Mouse (Mus musculus) brain, embryonic 18.5 days (tissue): Measurements from ENCODE around the gene Dnah6.

ENCODE experiments used
- DNase-seq: peaks from one replicate; pipeline ENCODE4 v3.0.0-alpha.2; 2012; ENCODE audit warnings: low read depth, low spot score

Gene Dnah6

DNA sequence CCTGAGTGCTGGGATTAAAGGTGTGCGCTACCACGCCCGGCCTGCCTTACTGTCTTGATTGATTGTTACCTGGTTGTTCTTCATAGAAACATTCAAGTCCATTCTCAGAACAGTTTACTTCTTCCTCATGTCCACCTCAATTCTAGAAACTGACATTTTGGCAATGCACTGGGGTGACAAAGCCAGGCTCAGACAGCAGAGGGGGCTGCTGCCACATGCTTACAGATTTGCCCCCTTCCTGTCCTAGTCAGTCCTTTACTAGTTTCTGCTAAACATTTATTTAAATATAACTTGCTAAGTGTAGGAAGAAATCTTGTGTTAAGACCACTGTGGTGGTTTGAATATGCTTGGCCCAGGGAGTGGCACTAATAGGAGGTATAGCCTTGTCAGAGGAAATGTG is 192.6 kb downstream of the Dnah6 start:
- DNase-seq: no peak

DNA sequence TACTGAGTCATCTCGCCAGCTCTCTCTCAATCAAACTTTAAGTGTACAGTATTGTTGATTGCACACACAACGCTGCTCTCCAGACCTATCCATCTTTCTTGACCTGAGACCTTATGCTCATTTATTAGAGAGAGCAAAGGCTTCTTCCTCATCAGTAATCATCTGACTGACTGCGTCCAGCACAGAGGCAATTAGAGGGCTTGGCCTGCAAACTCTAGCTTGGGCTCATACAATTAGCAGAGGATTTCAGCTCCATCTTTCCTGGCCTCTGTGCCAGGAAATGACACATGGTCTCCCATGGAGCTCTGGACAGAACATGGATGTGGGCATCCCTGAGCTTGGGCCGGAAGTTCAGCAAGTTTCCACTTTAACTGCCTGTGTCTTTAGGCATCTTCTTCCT is 193.6 kb downstream of the Dnah6 start:
- DNase-seq: no peak

DNA sequence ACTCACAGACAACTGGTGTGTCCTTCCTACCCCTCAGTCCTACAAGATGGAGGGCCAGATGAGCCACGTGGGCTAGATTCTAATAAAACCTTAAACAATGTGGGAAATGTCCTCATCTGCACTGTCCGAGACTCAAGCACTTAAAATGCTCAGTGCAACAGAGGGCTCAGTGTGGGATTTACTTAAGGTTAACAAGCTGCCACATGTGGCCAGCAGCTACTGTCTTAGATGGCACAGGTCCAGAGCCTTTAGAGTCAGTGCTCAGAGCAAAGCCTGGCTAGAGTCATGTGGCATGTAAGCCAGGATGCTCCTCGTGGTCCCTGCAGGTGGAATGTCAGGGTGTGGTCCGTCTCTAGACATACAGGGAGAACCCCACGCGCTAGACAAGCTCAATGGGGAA is 194.6 kb downstream of the Dnah6 start:
- DNase-seq: no peak

DNA sequence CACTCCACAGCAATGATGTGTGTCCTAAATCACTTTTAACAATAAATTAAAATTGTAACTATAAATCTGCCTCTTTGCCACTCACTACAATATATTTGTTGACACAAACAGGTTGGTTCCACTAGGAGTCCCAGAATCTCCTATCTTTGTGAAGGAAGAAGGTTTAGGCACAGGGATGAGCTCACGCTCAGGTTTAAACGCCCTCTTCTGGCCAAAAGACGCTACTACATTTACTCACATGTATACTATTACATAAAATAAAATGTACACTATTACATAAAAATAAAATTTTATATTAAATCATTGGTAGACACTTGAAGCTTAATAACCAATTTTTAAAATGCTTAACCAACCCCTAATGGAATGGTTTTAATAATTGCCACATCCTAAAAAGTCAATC is 201.4 kb downstream of the Dnah6 start:
- DNase-seq: no peak

DNA sequence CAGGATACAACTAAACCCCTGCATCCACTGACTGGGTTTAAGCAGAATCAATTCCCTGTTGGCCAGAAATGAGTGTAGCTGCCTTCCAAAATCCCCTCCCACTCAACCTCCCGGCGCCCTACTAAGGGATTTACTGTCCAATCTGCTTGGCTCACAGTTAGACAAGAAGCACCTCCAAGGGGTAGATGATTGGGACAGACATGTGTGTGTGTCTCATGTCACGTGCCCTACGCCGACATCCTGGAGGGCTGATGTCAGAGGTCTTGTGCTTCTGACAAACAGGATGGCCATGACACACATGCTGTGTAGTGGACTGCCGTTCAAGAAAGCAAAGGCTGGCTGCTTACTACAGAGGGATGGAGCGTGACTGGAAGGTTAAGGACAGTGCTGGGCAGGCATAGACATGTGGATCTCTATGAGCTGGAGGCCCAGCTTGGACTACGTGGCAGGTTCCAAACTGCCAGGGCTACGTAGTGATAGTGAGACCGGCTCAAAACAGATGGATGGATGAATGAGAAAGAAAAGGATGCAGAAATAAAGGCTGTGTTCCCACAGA is 202.6 kb downstream of the Dnah6 start:
- DNase-seq: no peak

DNA sequence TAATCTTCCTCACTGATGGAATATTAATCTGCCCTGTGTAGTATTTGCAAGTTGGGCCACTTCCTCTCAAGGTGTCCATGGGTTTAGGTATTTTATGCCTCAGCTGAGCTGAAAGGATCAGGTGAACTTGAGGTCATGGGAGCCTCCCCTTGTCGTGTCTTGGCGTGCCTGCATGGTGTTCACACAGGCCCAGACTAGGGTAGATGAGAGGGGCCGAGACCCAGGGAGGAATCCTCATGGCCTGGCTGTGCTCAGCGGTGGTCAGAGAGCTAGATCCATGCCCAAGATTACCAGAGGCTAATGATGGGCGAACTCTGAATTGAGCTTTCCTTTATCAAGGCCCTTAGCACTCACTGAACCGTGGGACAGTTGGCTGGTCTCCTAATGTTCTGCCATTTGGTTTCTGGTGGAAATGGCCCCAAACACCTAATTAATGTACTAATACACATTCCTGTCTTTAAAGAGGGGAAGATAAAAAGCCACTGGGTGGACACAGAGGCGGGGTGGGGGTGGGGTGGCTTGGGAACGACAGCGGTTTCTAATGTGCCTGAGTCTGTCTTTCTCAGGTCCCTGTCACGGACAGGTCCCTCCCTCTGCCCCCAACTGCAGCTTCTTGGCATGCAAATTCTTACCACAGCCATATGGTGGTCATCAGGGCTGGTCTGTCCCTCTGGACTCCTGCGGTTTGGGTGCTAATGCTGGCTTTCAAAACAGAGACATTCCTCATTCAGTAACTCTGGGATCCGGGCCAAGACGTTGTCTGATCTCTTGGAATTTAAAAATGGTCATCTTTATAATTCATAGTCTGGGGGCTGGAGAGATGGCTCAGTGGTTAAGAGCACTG is 206.9 kb downstream of the Dnah6 start:
- no peak for DNase-seq

DNA sequence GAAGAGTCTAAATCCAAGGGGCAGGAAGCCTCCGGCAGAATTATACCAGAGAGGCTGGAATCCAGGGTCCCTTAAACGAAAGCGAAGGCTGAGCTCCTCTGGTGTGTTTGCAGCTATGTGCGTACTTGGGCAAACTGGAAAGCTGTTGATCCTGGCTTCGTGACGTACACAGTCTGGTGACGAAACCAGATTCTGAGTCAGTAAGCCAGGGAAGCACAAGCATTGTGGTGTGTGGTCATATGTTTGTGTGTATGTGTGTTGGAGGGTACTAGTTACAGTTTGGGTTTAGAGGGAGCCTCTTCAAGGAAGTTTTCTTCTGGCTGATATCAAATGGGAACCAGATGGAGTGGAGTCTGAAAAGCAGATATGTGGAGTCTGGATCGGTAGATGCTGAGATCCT is 208.5 kb downstream of the Dnah6 start:
- no peak for DNase-seq

DNA sequence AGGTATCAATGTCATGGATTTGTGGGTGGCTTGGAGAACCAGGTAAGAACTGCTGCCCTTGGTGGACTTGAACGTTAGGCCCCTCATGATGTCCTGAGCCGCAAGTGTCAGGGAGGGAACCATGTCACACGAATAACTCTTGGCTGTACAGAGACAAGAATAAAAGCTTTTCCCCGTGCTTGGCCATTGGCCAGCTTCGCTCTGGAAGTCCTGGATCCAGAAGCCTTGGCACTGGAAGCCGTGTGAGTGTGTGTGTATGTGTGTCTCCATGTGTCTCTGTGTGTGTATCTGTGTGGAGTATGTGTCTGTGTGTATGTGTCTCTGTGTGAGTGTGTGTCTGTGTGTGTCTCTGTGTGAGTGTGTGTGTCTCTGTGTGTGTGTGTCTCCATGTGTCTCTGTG is 209.6 kb downstream of the Dnah6 start:
- DNase-seq: no peak

DNA sequence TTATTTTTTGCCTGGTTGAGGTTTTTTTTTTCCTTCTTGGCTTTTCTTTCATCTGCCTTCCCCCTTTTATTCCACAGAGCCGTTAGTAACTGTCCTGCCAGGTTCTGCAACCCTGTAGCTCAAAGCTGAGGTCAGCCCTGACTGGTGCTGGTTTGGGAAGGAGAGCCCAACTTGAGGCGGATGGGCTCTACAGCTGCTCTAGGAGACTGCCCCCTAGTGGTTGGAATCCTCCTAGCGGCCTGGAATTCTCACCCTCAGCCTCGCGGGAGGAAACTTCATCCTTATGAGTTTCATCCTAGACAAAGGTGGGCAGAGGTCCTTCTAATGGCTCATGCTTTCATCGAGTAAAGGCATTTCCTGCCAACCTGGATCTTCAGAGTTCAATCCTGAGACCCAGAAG is 211.4 kb downstream of the Dnah6 start:
- no peak for DNase-seq

DNA sequence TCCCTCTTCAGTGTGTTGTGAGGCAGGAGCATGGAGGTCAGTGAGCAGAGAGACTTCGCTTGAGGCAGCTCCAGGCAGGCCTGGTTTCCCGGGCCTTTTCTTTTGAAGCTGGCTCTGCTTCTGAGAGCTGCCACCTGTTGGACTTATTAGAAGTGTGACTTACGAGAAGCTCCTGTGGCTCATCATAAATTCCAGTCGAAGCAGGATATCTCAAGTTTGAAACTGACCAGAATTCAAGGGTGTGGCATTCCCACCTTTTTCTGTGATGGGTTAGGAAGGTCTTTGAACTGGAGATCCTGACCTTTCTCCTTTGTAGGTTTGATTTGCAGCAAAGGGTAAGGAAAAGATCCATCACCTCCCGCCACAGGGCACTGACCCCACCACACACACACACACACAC is 217.8 kb downstream of the Dnah6 start:
- DNase-seq: no peak

DNA sequence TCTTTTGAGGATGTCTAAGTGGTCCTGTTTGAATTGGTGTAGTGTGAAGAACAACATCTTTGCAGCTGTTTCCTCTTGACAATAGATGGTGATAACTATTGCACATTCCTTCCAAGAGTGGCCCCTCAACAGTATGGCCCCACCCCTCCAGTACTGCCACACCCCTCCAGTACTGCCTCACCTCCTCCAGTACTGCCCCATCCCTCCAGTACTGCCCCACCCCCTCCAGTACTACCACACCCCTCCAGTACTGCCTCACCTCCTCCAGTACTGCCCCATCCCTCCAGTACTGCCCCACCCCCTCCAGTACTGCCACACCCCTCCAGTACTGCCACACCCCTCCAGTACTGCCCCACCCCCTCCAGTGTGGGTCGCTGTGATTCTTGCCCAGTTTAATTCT is 219.1 kb downstream of the Dnah6 start:
- no peak for DNase-seq

DNA sequence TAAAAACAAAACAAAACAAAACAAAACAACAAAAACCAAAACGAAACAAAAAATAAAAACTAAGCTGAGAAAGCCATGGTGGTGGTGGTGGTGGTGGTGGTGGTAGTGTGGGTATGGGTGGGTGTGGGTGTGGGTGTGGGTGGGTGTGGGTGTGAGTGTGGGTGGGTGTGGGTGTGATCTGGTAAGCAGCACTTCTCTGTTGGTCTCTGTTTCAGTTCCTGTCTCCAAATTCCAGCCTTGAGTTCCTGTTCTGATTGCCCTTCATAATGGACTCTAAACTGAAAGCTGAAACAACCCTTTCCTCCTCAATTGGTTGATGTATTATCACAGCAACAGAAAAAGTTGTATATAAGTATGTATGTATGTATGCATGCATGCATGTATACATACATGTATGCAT is 222.6 kb downstream of the Dnah6 start:
- no peak for DNase-seq

DNA sequence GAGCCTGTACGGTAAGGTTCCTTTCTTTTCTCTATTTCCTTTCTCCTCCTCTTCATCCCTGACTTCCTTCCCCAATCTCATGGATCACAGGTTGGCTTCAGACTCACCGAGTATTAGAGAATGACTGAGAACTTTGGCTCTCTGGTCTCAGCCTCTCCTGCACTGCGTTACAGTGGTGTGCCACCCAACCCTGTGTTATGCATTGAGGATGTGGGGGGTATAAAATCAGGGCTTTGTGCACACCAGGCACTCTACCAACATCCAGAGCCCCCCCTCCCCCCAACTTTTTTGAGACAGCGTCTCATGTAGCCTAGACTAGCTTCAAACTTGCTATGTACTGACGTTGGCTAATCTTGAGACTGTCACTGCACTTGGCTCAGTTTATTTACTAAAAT is 227.8 kb downstream of the Dnah6 start:
- no peak for DNase-seq

DNA sequence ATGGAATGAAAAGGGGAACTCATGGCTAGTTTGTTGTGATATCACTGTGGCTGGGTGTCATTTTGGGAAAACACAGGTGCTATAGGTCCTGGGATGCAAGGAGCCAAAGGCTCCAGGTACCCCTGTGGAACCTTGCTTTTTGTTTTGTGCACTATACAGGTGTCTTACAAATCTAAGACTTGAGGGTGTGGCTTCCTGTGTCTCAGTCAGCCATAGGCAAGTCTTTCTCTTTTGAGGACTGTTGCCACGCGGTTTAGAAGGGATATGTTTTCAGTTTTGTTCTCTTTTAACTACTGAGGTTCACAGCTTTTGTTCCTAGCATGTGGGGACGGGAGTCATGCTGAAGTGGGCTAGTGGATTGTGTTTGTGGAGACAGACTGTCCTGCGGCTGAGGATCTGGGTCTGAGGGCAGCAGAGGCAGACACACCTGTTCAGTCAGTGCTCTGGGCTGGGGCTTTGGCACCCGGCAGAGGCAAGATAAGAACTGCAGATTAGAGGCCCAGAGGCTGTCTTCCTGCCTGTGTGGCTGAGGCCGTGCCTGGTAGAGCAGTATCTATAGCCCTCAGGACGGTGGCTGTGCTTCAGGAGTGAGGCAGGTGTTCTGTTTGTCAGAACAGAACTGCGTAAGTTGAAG is 228.3 kb downstream of the Dnah6 start:
- no peak for DNase-seq

DNA sequence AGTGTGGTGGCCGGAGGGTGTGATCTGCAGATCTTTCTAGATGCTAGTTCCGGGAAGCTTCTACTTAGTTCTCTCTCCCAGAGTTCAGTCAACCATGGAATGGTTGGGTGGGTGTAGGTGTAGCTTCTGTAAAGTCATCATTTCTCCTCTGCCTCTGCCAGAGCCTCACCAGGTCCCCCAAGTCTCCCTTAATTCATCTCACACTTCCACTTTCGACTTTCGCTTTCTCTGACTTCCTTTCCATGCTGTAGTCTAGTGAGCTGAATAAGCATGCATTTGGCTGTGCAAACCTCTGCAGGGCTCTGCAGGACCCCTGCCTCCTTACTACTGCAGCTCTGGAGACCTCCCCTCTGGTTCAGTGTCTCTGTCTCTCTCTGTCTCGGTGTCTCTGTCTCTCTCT is 231.2 kb downstream of the Dnah6 start:
- DNase-seq: no peak

DNA sequence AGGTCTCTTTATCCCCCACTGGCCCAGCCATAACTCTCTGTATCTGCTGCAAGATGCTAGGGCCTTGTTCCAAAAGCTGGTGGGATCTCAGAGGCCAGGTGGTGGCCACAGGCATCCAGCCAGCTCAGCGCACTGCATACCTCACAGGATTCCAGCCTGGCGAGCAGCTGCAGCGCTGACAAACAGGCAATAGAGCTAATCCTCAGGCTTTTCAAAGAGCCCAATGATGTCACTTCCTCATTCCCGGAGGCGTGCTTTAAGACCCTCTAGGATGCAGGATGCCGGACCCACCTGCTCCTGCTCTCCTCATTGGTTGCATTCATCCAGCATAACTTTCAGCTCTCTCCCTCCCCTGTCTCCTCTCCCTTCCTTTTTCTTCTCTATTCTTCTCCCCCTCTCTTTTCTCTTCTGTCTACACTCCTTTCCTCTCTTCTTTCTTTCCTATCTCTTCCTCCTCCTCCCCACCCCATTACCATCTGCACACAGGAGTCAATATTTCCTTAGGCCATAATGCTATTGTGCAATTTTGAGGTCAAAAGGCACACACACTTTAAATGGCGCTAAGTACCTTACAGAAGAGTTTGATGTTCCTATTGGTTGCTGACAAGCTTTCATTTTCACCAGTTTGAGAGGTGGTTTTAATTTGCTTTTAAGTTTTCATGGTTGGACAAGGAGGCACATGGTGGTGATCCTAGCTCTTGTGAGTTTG is 232.3 kb downstream of the Dnah6 start:
- no peak for DNase-seq

DNA sequence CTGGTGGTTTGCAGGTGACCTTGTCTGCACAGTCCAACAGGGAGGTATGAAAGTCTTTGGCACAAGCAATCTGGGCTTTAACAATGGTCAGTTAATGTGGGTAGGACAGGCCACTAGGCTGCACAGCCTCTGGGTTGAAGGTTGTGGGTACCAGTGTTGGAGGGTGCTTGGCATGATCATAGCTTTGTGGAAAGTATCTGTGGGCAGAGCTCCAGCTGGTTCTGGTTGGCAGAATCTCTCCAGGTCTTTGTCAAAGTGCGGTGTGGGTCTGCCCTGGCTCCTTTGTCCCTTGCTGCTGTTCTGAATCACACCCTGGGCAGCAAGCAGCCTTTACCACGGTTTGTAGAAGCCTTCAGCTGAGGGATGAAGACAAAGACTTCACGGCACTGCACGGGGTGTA is 238.9 kb downstream of the Dnah6 start:
- DNase-seq: no peak

DNA sequence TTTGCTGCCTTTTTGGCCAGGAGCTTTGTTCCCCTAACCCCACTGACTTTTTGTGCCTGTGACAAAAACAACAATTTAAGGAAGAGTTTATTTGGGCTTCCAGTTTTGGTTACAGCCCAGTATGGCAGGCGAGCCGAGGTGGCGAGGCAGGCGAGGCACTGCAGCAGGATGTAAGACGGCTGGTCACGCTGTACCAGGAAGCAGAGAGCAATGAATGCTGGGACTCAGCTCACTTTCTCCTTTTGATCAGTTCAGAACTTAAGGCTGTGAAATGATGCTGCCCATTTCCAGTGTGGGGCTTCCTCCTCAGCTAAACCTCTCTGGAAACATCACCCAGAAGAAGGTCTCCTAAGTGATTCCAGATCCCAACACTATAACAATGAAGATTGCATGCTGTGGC is 239.6 kb downstream of the Dnah6 start:
- no peak for DNase-seq

DNA sequence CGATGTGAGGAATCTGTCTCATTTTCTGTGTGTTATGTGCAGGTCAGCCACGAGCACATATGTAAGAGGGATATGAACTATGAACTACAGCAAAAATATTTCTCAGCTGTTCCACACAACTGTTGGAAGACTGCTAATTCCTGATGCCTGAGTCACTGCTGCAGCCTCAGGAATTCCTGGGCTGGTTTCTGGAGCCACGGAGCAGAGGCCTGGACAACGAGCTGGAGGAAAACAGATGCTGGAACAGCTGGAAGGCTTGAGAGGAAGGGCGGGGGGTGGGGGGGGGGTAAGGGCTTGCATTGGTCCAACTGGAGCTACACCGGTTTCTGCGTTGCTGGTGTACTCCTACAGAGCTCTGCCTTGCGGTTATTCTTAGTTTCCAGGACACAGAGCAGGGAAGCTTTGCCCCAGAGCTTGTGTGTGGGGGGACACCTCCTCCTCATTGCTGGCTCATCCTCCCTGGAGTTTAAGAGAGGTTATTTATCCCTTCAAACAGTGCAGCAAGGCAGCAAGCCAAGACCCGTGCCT is 240.3 kb downstream of the Dnah6 start:
- no peak for DNase-seq

DNA sequence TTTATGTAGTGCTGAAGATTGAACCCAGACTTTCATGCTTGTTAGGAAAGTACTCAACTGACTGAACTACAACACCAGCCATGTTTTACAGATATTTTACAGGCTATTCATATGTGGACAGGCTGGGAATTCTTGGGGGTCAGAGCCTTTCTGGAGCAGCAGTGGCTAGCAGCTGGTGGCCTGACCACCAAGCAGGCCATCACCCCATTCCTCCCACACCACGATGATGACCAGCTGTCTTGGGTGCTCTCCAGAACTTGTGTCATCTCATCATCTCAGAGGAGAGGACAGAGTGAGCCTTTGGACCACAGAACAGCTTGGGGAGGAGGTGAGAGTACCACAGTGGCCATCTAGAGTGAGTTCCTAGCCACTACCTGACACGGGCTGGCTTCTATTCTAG is 244.6 kb downstream of the Dnah6 start:
- no peak for DNase-seq

DNA sequence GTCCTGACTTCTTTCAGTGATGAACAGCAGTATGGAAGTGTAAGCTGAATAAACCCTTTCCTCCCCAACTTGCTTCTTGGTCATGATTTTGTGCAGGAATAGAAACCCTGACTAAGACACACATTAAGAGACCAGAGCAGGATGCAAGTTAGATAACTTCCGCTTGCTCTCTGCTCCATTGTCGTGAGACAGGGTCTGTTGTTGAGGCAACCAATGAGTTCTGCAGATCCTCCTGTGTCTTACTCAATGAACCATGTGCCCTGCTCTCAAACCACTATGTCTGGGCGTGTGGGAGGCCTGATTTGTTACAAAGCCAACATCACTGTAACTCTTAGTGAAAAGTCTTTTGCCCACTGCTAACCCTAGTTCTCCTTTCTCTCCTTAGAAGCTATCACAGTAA is 250.4 kb downstream of the Dnah6 start:
- DNase-seq: no peak

DNA sequence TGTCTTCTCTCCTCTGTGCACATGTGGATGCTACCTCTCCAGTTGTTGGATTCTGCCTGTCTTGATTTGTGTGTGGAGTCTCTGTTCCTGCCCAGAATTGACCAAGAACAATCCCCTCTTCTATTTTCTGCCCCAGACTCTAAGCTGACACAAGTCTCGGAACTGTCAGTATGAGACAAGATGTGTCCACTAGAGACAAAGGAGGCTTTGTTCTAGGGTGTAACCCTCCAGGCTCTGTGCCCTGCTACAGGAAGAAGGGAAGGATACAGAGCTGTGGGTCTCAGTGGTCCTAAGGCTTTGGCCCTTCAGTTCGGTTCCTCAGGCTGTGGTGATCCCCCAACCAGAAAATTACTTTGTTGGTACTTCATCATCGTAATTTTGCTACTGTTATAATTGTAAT is 251.7 kb downstream of the Dnah6 start:
- DNase-seq: no peak
